Mouse (Mus musculus): ENCODE results near the gene Tcaf1. TPM values are rescaled to one million over a fixed set of nuclear protein-coding genes. Genes with fewer than 3 reads are reported as not detected.

Tcaf1 gene
- 0.19 and 0.32 TPM in 2 replicates for polyA plus RNA-seq (2012)

GRCm38 (mm10) chr6:42709291-42710211 is at the start of gene Tcaf1:
Gene Tcaf1, minus strand, starts transcription at chr6:42710088.

GRCm38 (mm10) chr6:42756104-42756503 is 46.2 kb upstream of the Tcaf1 start, which contains the start of gene Olfr38:
Gene Olfr38, plus strand, starts transcription at chr6:42756404.

GRCm38 (mm10) chr6:42739071-42739470 is 29.2 kb upstream of the Tcaf1 start, which contains the start of gene Olfr453:
Gene Olfr453, plus strand, starts transcription at chr6:42739371.

GRCm38 (mm10) chr6:42644912-42645549 is 64.9 kb downstream of the Tcaf1 start, which contains the start of gene Tcaf2:
Gene Tcaf2, minus strand, starts transcription at chr6:42645254.

Other genes starting within 250 kb of the Tcaf1 start
- not detected in 2 replicates for gene Olfr458, start 244.9 kb downstream of the Tcaf1 start, polyA plus RNA-seq (2012)
- gene Olfr457, start 233.8 kb downstream of the Tcaf1 start, polyA plus RNA-seq (2012) = not detected in 2 replicates
- not detected in 2 replicates for gene Olfr456, start 222.9 kb downstream of the Tcaf1 start, polyA plus RNA-seq (2012)
- not detected in 2 replicates for gene Olfr455, start 162.5 kb downstream of the Tcaf1 start, polyA plus RNA-seq (2012)
- gene Tcaf3, start 112.4 kb downstream of the Tcaf1 start, polyA plus RNA-seq (2012) = not detected in 2 replicates
- 0.04 TPM in 2 replicates for gene Tcaf2, start 64.8 kb downstream of the Tcaf1 start, polyA plus RNA-seq (2012)
- gene Olfr453, start 29.3 kb upstream of the Tcaf1 start, polyA plus RNA-seq (2012) = not detected in 2 replicates
- gene Olfr38, start 46.3 kb upstream of the Tcaf1 start, polyA plus RNA-seq (2012) = not detected in 2 replicates
- not detected in 2 replicates for gene Olfr452, start 75.0 kb upstream of the Tcaf1 start, polyA plus RNA-seq (2012)
- gene Olfr450, start 101.9 kb upstream of the Tcaf1 start, polyA plus RNA-seq (2012) = not detected in 2 replicates
- not detected in 2 replicates for gene Olfr449, start 124.3 kb upstream of the Tcaf1 start, polyA plus RNA-seq (2012)
- gene Olfr448, start 180.4 kb upstream of the Tcaf1 start, polyA plus RNA-seq (2012) = not detected in 2 replicates
- gene Olfr447, start 198.8 kb upstream of the Tcaf1 start, polyA plus RNA-seq (2012) = not detected in 2 replicates
- gene Olfr446, start 211.3 kb upstream of the Tcaf1 start, polyA plus RNA-seq (2012) = not detected in 2 replicates
- not detected in 2 replicates for gene Olfr444, start 239.0 kb upstream of the Tcaf1 start, polyA plus RNA-seq (2012)

Data from megakaryocyte-erythroid progenitor cell, adult 5 weeks (primary cell).